Mouse (Mus musculus): ENCODE results near the gene Fam118b. TPM values are rescaled to one million over a fixed set of nuclear protein-coding genes. Genes with fewer than 3 reads are reported as not detected.

The Fam118b gene
- polyA plus RNA-seq, 1 experiment from 2014 or later, result 64.9 TPM

GRCm38 (mm10) chr9:35198351-35198750 is 69.3 kb downstream of the Fam118b start:
- Histone ChIP-seq H3K9me3 (ENCODE audit: control insufficient read depth, low read length) (no peaks in the 10 kb centered on the region), H3K36me3 (ENCODE audit: control insufficient read depth, insufficient read depth, low read length) (no peaks in the 10 kb centered on the region), H3K27me3 (ENCODE audit: control insufficient read depth, insufficient read depth, low read length) (no peaks in the 10 kb centered on the region), H3K9ac (ENCODE audit: low read length) (no peak overlapping the region), H3K4me2 (ENCODE audit: low read depth, severe bottlenecking) (no peak overlapping the region; the same call in 1 of the 2 replicates), H3K4me3 (ENCODE audit: low read depth, low read length) (no peak overlapping the region), H3K4me1 (ENCODE audit: control insufficient read depth, insufficient read depth, low read length) (peaks cover 5% of the 10 kb centered on the region; the same call in 1 of the 2 replicates), H3K27ac (replicated peaks; ENCODE audit: low read depth, low read length) (no peak overlapping the region)
- DNase-seq (ENCODE audit: low spot score), result no peak
- WGBS, result 84% methylated on average over 10 of the region's 10 CpGs
- ATAC-seq (ENCODE audit: insufficient number of reproducible peaks, low FRiP score, low TSS enrichment, low read depth), result no peak

GRCm38 (mm10) chr9:35197625-35198024 is 70.0 kb downstream of the Fam118b start:
- ATAC-seq (ENCODE audit: insufficient number of reproducible peaks, low FRiP score, low TSS enrichment, low read depth), result no peak
- no peaks in the 10 kb centered on the region for H3K36me3 ChIP-seq (ENCODE audit: control insufficient read depth, insufficient read depth, low read length)
- H3K4me3 ChIP-seq (ENCODE audit: low read depth, low read length), result no peak overlapping the region
- no peak overlapping the region for H3K9ac ChIP-seq (ENCODE audit: low read length)
- no peak overlapping the region for H3K27ac ChIP-seq (replicated peaks; ENCODE audit: low read depth, low read length)
- peaks cover 5% of the 10 kb centered on the region; the same call in 1 of the 2 replicates for H3K4me1 ChIP-seq (ENCODE audit: control insufficient read depth, insufficient read depth, low read length)
- no peaks in the 10 kb centered on the region for H3K9me3 ChIP-seq (ENCODE audit: control insufficient read depth, low read length)
- H3K4me2 ChIP-seq (ENCODE audit: low read depth, severe bottlenecking), result no peak overlapping the region
- DNase-seq (ENCODE audit: low spot score), result no peak
- 91% methylated on average over 3 of the region's 3 CpGs for WGBS
- H3K27me3 ChIP-seq (ENCODE audit: control insufficient read depth, insufficient read depth, low read length), result no peaks in the 10 kb centered on the region

GRCm38 (mm10) chr9:35194048-35194447 is 73.6 kb downstream of the Fam118b start:
- ATAC-seq (ENCODE audit: insufficient number of reproducible peaks, low FRiP score, low TSS enrichment, low read depth) (no peak), DNase-seq (ENCODE audit: low spot score) (no peak)
- no peaks in the 10 kb centered on the region for H3K27me3 ChIP-seq (ENCODE audit: control insufficient read depth, insufficient read depth, low read length)
- H3K9me3 ChIP-seq (ENCODE audit: control insufficient read depth, low read length), result no peaks in the 10 kb centered on the region
- no peak overlapping the region for H3K4me2 ChIP-seq (ENCODE audit: low read depth, severe bottlenecking)
- no peaks in the 10 kb centered on the region; the same call in 1 of the 2 replicates for H3K36me3 ChIP-seq (ENCODE audit: control insufficient read depth, insufficient read depth, low read length)
- WGBS, result 94% methylated on average over 3 of the region's 3 CpGs
- no peak overlapping the region for H3K27ac ChIP-seq (replicated peaks; ENCODE audit: low read depth, low read length)
- H3K9ac ChIP-seq (ENCODE audit: low read length), result no peak overlapping the region
- H3K4me1 ChIP-seq (ENCODE audit: control insufficient read depth, insufficient read depth, low read length), result no peaks in the 10 kb centered on the region
- no peak overlapping the region for H3K4me3 ChIP-seq (ENCODE audit: low read depth, low read length)

GRCm38 (mm10) chr9:35192983-35193542 is 74.5 kb downstream of the Fam118b start:
- DNase-seq (ENCODE audit: low spot score) (no peak), ATAC-seq (ENCODE audit: insufficient number of reproducible peaks, low FRiP score, low TSS enrichment, low read depth) (no peak)
- Histone ChIP-seq H3K4me1 (ENCODE audit: control insufficient read depth, insufficient read depth, low read length) (no peaks in the 10 kb centered on the region), H3K27me3 (ENCODE audit: control insufficient read depth, insufficient read depth, low read length) (no peaks in the 10 kb centered on the region), H3K9me3 (ENCODE audit: control insufficient read depth, low read length) (no peaks in the 10 kb centered on the region), H3K4me2 (ENCODE audit: low read depth, severe bottlenecking) (no peak overlapping the region), H3K36me3 (ENCODE audit: control insufficient read depth, insufficient read depth, low read length) (peaks cover 5% of the 10 kb centered on the region; the same call in 1 of the 2 replicates), H3K4me3 (ENCODE audit: low read depth, low read length) (no peak overlapping the region), H3K9ac (ENCODE audit: low read length) (no peak overlapping the region), H3K27ac (replicated peaks; ENCODE audit: low read depth, low read length) (no peak overlapping the region)
- WGBS, result 76% methylated on average over 11 of the region's 11 CpGs

GRCm38 (mm10) chr9:35188700-35189099 is 78.9 kb downstream of the Fam118b start:
- Histone ChIP-seq H3K9ac (ENCODE audit: low read length) (no peak overlapping the region), H3K4me3 (ENCODE audit: low read depth, low read length) (no peak overlapping the region), H3K27ac (replicated peaks; ENCODE audit: low read depth, low read length) (no peak overlapping the region), H3K4me2 (ENCODE audit: low read depth, severe bottlenecking) (no peak overlapping the region), H3K36me3 (ENCODE audit: control insufficient read depth, insufficient read depth, low read length) (peaks cover 8% of the 10 kb centered on the region), H3K27me3 (ENCODE audit: control insufficient read depth, insufficient read depth, low read length) (no peaks in the 10 kb centered on the region), H3K9me3 (ENCODE audit: control insufficient read depth, low read length) (no peaks in the 10 kb centered on the region), H3K4me1 (ENCODE audit: control insufficient read depth, insufficient read depth, low read length) (no peaks in the 10 kb centered on the region)
- DNase-seq (ENCODE audit: low spot score) (no peak), ATAC-seq (ENCODE audit: insufficient number of reproducible peaks, low FRiP score, low TSS enrichment, low read depth) (no peak)
- 83% methylated on average over 22 of the region's 22 CpGs for WGBS

GRCm38 (mm10) chr9:35187351-35187903 is 80.2 kb downstream of the Fam118b start:
- H3K27ac ChIP-seq (replicated peaks; ENCODE audit: low read depth, low read length), result no peak overlapping the region
- no peak overlapping the region for H3K9ac ChIP-seq (ENCODE audit: low read length)
- no peaks in the 10 kb centered on the region for H3K4me1 ChIP-seq (ENCODE audit: control insufficient read depth, insufficient read depth, low read length)
- no peaks in the 10 kb centered on the region for H3K27me3 ChIP-seq (ENCODE audit: control insufficient read depth, insufficient read depth, low read length)
- peaks cover 8% of the 10 kb centered on the region for H3K36me3 ChIP-seq (ENCODE audit: control insufficient read depth, insufficient read depth, low read length)
- ATAC-seq (ENCODE audit: insufficient number of reproducible peaks, low FRiP score, low TSS enrichment, low read depth), result no peak
- H3K9me3 ChIP-seq (ENCODE audit: control insufficient read depth, low read length), result no peaks in the 10 kb centered on the region
- no peak overlapping the region for H3K4me2 ChIP-seq (ENCODE audit: low read depth, severe bottlenecking)
- H3K4me3 ChIP-seq (ENCODE audit: low read depth, low read length), result no peak overlapping the region
- no peak for DNase-seq (ENCODE audit: low spot score)
- WGBS, result 89% methylated on average over 10 of the region's 10 CpGs

- H3K4me3 ChIP-seq (ENCODE audit: low read depth, low read length), result no peak overlapping the region
- no peaks in the 10 kb centered on the region for H3K9me3 ChIP-seq (ENCODE audit: control insufficient read depth, low read length)
- no peak overlapping the region for H3K9ac ChIP-seq (ENCODE audit: low read length)
- H3K36me3 ChIP-seq (ENCODE audit: control insufficient read depth, insufficient read depth, low read length), result peaks cover 8% of the 10 kb centered on the region
- ATAC-seq (ENCODE audit: insufficient number of reproducible peaks, low FRiP score, low TSS enrichment, low read depth), result no peak
- 82% methylated on average over 4 of the region's 4 CpGs for WGBS
- H3K27ac ChIP-seq (replicated peaks; ENCODE audit: low read depth, low read length), result no peak overlapping the region
- DNase-seq (ENCODE audit: low spot score), result no peak
- no peaks in the 10 kb centered on the region for H3K27me3 ChIP-seq (ENCODE audit: control insufficient read depth, insufficient read depth, low read length)
- no peaks in the 10 kb centered on the region for H3K4me1 ChIP-seq (ENCODE audit: control insufficient read depth, insufficient read depth, low read length)
- no peak overlapping the region for H3K4me2 ChIP-seq (ENCODE audit: low read depth, severe bottlenecking)
Observed at GRCm38 (mm10) chr9:35186430-35186829, 81.2 kb downstream of the Fam118b start.

GRCm38 (mm10) chr9:35183359-35183758 is 84.2 kb downstream of the Fam118b start:
- Histone ChIP-seq H3K9ac (ENCODE audit: low read length) (no peak overlapping the region), H3K9me3 (ENCODE audit: control insufficient read depth, low read length) (no peaks in the 10 kb centered on the region), H3K4me1 (ENCODE audit: control insufficient read depth, insufficient read depth, low read length) (no peaks in the 10 kb centered on the region), H3K27ac (replicated peaks; ENCODE audit: low read depth, low read length) (no peak overlapping the region), H3K36me3 (ENCODE audit: control insufficient read depth, insufficient read depth, low read length) (peaks cover 3% of the 10 kb centered on the region; the same call in 1 of the 2 replicates), H3K4me3 (ENCODE audit: low read depth, low read length) (no peak overlapping the region), H3K27me3 (ENCODE audit: control insufficient read depth, insufficient read depth, low read length) (no peaks in the 10 kb centered on the region), H3K4me2 (ENCODE audit: low read depth, severe bottlenecking) (no peak overlapping the region)
- DNase-seq (ENCODE audit: low spot score), result no peak
- WGBS, result 75% methylated on average over 5 of the region's 5 CpGs
- no peak for ATAC-seq (ENCODE audit: insufficient number of reproducible peaks, low FRiP score, low TSS enrichment, low read depth)

GRCm38 (mm10) chr9:35182832-35183231 is 84.8 kb downstream of the Fam118b start:
- DNase-seq (ENCODE audit: low spot score) (no peak), ATAC-seq (ENCODE audit: insufficient number of reproducible peaks, low FRiP score, low TSS enrichment, low read depth) (no peak)
- H3K4me1 ChIP-seq (ENCODE audit: control insufficient read depth, insufficient read depth, low read length), result no peaks in the 10 kb centered on the region
- no peaks in the 10 kb centered on the region for H3K9me3 ChIP-seq (ENCODE audit: control insufficient read depth, low read length)
- H3K4me3 ChIP-seq (ENCODE audit: low read depth, low read length), result no peak overlapping the region
- H3K4me2 ChIP-seq (ENCODE audit: low read depth, severe bottlenecking), result no peak overlapping the region
- peaks cover 3% of the 10 kb centered on the region; the same call in 1 of the 2 replicates for H3K36me3 ChIP-seq (ENCODE audit: control insufficient read depth, insufficient read depth, low read length)
- 89% methylated on average over 2 of the region's 2 CpGs for WGBS
- H3K27me3 ChIP-seq (ENCODE audit: control insufficient read depth, insufficient read depth, low read length), result no peaks in the 10 kb centered on the region
- no peak overlapping the region for H3K27ac ChIP-seq (replicated peaks; ENCODE audit: low read depth, low read length)
- no peak overlapping the region for H3K9ac ChIP-seq (ENCODE audit: low read length)

All from limb, embryonic 11.5 days (tissue).